Comparison of ENCODE assay signal across 8 mouse cellular contexts in genomic region chr9:99729943-99730646, GRCm38 (mm10). TPM values are rescaled to one million over a fixed set of nuclear protein-coding genes. Genes with fewer than 3 reads are reported as not detected.
DNase-seq lines count a peak whose midpoint lies in the region.

No protein-coding gene starts in this region.

- intact Hi-C loops in gastrocnemius, postnatal 14 days (cut with DNase I; ENCODE audit: low total_unique reads) = no loop called here

- peak; percentile 35 for DNase-seq in thymus, postnatal 4 days
- no peak for DNase-seq in thymus, postnatal 36 days
- DNase-seq in cerebellum, postnatal 36 days = peak; percentile 31 to 34
- DNase-seq in gastrocnemius, postnatal 14 days = peak; percentile 40
- DNase-seq in kidney, postnatal 36 days = peak; percentile 54 to 86
- DNase-seq in lung, adult 18-20 months = peak; percentile 62 to 69
- peak; percentile 76 for DNase-seq in right cerebral cortex, adult 18-20 months
- DNase-seq in T-cell, adult 2 months (ENCODE audit: low spot score) = no peak

RNA-seq across cellular contexts. Expression of gene Cldn18, which starts 13.0 kb away (rescaled TPM):
- not detected for total RNA-seq in gastrocnemius, postnatal 14 days (2021)

Comparison
In these comparisons a context has a peak if more than half of its experiments do, and no peak if none do; other contexts are left out.
1. DNase-seq: peak in thymus, postnatal 4 days (single experiment), cerebellum, postnatal 36 days (2 of 2), gastrocnemius, postnatal 14 days (single experiment), kidney, postnatal 36 days (2 of 2), lung, adult 18-20 months (2 of 2) and right cerebral cortex, adult 18-20 months (single experiment); none in thymus, postnatal 36 days (0 of 2) and T-cell, adult 2 months (single experiment).